Mouse (Mus musculus): ENCODE measurements around the gene Grb7.

Grb7 gene

GRCm38 (mm10) chr11:98473916-98474479 lies 27.8 kb downstream of the Grb7 start:
- no peak for DNase-seq

- DNase-seq = no peak
Measured at GRCm38 (mm10) chr11:98474967-98475366, 28.8 kb downstream of the Grb7 start.

GRCm38 (mm10) chr11:98475630-98476433 lies 29.6 kb downstream of the Grb7 start:
- DNase-seq = no peak

- no peak for DNase-seq
Measured at GRCm38 (mm10) chr11:98476434-98476807, 30.2 kb downstream of the Grb7 start.

- no peak for DNase-seq
Measured at GRCm38 (mm10) chr11:98477011-98477701, 31.0 kb downstream of the Grb7 start.

GRCm38 (mm10) chr11:98479026-98479939 lies 33.1 kb downstream of the Grb7 start:
- no peak for DNase-seq

- no peak for DNase-seq
Measured at GRCm38 (mm10) chr11:98479940-98480497, 33.8 kb downstream of the Grb7 start.

- DNase-seq = no peak
Measured at GRCm38 (mm10) chr11:98481231-98481630, 35.0 kb downstream of the Grb7 start.

- DNase-seq = no peak
Measured at GRCm38 (mm10) chr11:98482067-98482466, 35.9 kb downstream of the Grb7 start.

GRCm38 (mm10) chr11:98485749-98486148 lies 39.6 kb downstream of the Grb7 start:
- DNase-seq = no peak

GRCm38 (mm10) chr11:98487526-98488040 lies 41.4 kb downstream of the Grb7 start:
- DNase-seq = no peak

GRCm38 (mm10) chr11:98488540-98489234 lies 42.5 kb downstream of the Grb7 start:
- DNase-seq = no peak

- DNase-seq = no peak
Measured at GRCm38 (mm10) chr11:98491571-98491970, 45.4 kb downstream of the Grb7 start.

- DNase-seq = no peak
Measured at GRCm38 (mm10) chr11:98492959-98493358, 46.8 kb downstream of the Grb7 start.

GRCm38 (mm10) chr11:98493394-98493793 lies 47.2 kb downstream of the Grb7 start:
- no peak for DNase-seq

- DNase-seq = no peak
Measured at GRCm38 (mm10) chr11:98495176-98495719, 49.1 kb downstream of the Grb7 start.

GRCm38 (mm10) chr11:98497388-98498288 lies 51.4 kb downstream of the Grb7 start:
- no peak for DNase-seq

GRCm38 (mm10) chr11:98504926-98505325 lies 58.7 kb downstream of the Grb7 start:
- no peak for DNase-seq

Data from liver (tissue).